Mouse (Mus musculus): ENCODE data around the gene Zic2.
"Not testable (repeated sequence)": the region's sequence is repeated elsewhere in the genome, so short reads cannot be mapped to it uniquely, and the experiment has no call there.

Zic2 gene

DNA sequence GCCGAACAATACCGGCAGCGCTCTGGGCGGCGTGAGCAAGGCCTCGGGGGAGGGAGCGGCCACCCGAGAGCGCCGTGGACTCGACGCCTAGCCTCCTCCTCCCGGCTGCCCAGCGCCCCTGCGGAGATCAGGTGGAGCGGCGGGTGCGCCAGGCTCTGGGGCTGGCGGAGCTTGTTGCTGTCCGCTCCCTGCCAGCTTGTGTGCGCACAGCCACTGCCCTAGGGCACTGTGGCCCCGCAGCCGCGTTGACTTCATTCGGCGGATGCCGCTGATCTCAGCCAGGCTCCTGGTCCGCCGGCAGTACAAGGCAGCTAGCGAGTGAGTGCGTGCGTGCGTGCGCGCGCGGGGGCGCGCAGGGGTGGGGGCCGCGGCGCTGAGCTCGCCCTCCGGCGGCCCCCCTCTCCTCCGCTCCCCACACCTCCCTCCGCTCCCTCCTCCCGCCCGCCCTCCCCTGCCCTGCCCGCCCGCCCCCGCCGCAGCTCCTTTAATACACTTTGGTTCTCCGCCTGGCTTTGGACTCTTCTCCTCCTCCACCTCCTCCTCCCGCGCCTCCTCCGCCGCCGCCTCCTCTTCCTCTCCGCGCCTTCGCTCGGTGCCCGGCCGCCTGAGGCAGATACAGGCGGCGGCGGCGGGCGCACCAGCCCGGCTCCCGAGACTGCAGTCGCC lies at the start of gene Zic2:
Zic2 (plus strand) TSS at position 545 of the 666 bp plus-strand sequence.
- peak; percentile 81 for DNase-seq (ENCODE audit: low spot score)

DNA sequence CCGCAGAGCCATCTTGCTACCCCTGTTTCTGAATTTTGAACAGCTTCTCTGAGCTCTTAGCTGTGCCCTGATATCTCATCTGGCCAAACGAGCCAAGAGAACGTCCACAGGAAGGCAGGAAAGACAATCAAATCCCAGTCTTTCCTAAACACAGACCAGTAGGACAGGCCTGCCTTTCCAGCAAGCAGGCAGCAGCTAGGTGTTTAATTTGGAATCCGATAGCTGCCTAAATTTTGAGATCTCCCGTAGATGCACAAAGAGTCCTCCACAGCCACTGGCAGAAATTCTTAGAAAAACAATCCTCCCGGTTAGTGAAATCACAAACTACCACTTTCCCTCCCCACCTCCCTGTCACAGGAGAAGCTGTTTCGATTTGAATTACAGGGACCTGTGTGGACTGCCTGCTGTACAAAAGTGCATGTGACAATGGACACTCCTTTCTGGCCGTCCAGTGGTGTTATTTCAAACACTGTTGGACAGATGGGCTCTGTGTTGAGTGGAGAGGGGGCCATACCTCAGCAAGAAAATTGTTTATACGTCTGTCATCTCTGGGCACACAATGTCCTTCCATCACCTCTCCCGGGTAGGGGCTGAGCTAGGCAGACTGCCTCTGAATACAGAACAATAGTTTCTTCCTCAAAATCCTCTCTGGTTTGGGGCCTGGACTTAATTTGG lies 48.6 kb upstream of the Zic2 start:
- DNase-seq (ENCODE audit: low spot score) = no peak

DNA sequence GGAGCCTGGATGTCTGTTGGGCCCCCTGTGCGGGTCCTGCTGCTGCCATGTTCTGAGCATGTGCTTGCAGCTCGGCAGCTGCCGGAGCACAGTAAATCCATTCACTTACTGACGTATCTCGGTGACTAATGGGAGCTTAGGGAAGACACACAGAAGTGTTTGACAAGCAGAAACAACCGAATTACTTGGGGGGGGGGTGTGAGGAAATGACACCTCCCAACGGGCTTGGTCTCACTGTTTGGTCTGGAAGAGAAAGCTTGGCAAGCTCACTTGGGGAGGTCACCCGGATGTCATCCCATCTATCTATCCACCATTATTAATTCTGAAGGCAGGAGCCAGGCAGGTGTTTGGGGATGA lies 48.1 kb upstream of the Zic2 start:
- DNase-seq (ENCODE audit: low spot score) = no peak

DNA sequence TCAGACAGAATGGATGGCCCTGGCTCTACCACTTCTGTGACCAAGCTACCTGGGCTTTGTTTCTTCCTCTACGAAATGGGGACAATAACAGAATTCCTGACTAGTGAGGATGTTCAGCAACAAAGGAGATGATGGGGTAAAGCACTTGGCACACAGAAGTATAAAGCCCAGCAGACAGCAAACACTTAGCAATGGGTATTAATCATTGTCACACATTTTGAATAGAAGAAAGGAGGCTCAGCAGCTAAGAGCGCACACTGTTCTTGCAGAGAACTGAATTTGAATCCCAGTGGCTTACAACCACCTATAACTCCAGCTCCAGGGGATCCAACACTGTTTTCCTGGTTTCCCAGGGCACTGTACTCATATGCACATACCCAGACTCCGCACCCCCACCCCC lies 47.6 kb upstream of the Zic2 start:
- no peak for DNase-seq (ENCODE audit: low spot score)

GRCm38 (mm10) chr14:122432558-122432957 lies 42.7 kb upstream of the Zic2 start:
- DNase-seq (ENCODE audit: low spot score) = no peak

GRCm38 (mm10) chr14:122434039-122434438 lies 41.2 kb upstream of the Zic2 start:
- DNase-seq (ENCODE audit: low spot score) = no peak

DNA sequence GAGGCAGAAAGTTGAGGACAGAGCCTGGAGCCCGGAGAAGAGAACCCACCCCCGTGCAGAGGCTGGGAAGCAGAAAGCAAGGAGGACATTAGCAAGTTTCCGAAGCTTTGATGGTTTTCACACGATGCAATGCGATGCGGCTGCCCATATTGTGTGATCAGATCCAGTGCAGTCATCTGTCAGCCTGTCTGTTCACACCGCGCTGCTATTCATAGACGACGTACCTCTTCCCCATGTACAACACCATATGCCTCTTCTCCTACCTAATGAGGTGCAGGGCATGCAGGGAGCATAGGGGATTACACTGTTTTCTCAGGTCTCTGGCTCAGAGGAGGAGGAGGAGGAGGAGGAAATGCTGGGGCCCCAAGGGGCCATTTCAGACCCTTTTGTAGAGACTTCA lies 38.4 kb upstream of the Zic2 start:
- no peak for DNase-seq (ENCODE audit: low spot score)

DNA sequence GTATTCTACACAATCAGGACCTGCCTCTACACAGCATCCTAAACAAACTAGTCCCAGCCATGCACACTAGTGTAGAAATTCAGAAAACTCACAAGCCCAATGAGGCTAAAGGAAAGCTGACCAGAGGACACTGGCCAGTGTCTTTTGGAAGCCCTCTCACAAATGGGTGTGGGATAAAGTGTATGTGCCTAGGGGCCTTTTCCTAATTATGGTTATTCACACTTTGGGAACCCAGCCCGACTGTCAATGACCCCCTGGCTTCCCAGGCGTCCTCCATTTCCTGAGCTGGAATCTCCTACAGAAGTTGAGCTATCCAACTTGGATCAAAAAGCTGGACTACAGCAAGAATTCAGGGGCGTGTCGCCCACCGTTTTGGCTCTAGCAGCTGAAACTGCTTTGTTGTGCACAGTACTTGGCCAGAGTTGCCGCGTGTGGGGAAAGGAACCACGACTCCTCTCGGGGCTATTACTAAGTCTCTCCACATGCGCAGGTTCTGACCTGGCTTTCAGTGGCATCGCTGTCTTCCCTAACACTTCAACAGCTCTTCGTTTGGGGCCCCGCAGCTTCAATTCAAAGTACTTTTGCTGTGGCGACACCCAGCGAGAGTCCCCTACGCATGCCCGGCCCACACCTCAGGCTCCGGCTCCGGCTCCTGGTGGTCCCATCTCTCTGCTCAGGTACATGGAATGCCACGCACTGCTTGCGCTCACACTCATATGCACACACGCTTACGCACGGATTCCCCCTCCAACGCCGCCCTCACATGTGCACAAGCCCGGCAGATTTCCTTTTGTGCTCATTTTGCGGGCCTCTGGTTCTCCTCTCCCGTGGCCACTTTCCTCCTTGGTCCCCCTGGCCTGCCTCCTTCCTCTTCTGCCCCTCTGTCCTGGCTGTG lies 25.4 kb upstream of the Zic2 start:
- DNase-seq (ENCODE audit: low spot score) = peak; percentile 43

- DNase-seq (ENCODE audit: low spot score) = no peak
Observed at GRCm38 (mm10) chr14:122450496-122451382, 24.5 kb upstream of the Zic2 start, which contains the start of gene Gm5089. TSS of gene Gm5089 (minus strand) at chr14:122451115.

GRCm38 (mm10) chr14:122451551-122452145 lies 23.6 kb upstream of the Zic2 start:
- no peak for DNase-seq (ENCODE audit: low spot score)

DNA sequence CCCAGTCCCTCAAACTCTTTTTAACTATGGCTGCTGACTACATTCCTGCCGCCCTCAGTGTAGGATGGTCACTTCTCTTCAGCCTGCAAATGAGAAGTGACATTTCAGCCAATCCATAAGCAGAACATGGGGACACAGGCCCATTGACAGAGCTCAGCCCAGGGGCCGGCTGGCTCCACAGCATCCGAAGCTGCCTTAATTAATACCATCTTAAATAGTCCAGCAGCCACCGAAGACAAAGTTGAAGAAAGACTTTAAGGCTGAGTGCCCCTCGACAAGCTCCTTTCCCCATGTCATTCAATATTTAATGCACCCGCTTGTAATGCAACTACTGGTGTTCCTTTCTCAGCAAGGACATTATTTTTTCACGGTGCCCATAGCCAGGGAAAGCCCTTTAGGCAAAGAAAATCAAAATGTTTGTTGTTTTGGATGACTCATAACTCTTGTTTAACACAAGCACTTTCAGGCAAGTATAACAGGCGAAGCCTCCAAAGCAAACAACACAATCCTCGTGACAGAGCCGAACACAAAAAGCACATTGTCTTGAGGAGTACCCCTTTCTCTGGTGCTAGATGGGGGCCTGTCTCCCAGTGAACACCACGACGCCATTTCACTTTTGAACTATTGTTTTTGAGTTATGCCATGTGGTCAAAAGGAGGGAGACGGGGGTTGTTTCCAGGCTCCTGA lies 22.4 kb upstream of the Zic2 start:
- peak; percentile 76 for DNase-seq (ENCODE audit: low spot score)

DNA sequence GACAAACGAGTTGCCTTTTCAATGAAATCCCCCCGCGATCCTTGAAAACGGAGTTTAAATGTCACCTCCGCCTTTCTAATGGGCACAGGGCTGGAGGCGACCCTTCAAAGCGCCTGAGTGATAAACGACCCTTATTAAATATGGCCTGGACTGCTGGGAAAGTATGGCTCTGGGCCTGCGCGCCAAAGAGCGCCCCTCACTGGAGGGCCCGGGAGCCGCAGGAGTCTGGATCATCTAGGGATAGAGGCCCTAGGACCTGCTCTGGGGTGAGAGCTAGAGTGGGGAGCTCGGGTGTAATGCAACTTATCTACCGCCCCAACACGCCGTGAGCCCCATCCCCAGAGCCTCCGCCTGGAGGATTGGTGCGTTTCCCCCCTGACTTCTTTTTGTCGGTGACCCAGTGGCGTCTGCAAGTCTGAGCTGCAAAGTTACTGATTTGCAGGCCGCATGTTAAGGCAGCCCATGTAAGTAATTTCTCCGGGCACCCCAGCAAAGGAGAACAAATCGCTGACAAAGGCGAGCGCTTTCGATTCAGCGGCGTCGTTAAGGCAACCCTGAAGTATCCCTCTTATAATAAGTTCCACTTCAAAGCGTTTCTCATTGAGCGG lies 21.7 kb upstream of the Zic2 start:
- peak; percentile 85 for DNase-seq (ENCODE audit: low spot score)

- peak; percentile 66 for DNase-seq (ENCODE audit: low spot score)
Observed at GRCm38 (mm10) chr14:122453996-122454738, 21.1 kb upstream of the Zic2 start.

DNA sequence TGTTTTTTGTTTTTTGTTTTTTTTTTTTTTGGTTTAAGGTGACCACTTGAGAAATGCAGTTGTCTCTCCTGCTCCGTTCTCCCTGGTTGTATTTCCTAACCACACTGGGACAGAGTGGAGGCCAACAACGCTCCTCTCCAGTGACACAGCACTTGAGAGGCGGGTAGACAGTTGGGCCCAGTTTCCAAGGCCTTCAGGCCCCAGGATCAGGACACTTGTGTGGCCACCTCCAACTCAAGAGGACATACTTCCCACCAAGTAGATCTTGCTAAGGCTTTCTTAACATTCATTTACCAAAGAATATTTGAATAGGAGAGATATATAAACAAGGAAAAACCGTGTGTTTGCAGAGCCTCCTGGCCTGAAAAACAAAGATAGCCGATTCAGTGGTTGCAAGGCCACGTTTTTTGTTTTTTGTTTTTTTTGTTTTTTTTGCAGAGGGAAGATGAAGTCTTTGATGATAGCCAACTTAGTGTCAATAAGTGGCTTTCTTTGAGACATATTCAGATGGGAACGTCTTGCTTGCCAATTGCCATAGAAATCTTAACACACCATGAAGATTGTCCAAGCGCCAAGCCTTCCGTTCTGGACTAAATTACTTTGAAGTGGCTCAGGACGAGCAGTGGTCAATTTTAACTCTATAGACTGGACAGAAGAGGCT lies 20.2 kb upstream of the Zic2 start:
- peak; percentile 56 for DNase-seq (ENCODE audit: low spot score)

GRCm38 (mm10) chr14:122455562-122455958 lies 19.7 kb upstream of the Zic2 start:
- no peak for DNase-seq (ENCODE audit: low spot score)

- DNase-seq (ENCODE audit: low spot score) = not testable (repeated sequence)
Observed at GRCm38 (mm10) chr14:122459332-122459731, 15.9 kb upstream of the Zic2 start.

DNA sequence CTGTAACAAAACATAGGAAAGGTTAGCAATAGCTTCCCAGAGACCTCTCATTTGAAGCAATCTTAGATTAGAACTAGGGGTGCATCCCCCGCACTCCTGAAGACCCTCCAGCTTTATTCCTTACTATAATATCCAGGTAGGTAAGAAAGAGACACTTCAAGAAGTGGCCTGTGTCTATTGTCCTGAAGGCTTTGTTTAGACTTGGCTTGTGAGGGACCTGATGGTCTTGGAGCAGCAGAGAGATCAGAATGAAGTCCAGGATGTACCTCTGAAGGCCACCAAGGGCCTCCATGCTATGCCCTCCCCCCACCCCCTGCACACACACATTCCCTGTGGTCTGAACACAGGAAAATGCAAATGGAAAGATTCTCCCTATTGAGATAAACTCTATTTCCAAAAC lies 15.5 kb upstream of the Zic2 start:
- DNase-seq (ENCODE audit: low spot score) = no peak

DNA sequence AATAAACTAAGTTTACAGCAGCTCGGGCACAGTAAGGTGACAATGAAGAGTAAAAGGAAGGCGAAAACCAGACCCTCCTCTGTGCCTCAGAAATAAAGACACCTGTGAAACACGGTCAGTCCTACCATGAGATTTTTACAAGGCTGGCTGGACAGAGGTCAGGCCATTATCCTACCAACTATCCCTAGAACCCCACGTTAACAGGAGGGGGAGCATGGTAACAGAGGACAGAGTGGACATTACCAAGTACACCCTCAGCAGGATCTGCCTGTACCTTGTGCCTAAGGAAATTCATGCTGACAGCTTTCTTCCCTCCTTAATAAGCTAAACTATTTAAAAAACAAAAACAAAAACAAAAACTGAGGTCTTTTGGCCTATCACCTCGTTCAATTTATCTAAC lies 15.0 kb upstream of the Zic2 start:
- no peak for DNase-seq (ENCODE audit: low spot score)

GRCm38 (mm10) chr14:122461500-122461899 lies 13.7 kb upstream of the Zic2 start:
- DNase-seq (ENCODE audit: low spot score) = peak; percentile 49
